Mouse (Mus musculus) forebrain, embryonic 11.5 days (tissue): ENCODE data around the gene Ttll11. TPM values are rescaled to one million over a fixed set of nuclear protein-coding genes. Genes with fewer than 3 reads are reported as not detected.

Source experiments
- ATAC-seq: fragments of 200-750 bp; cut with Nextera tagmentation; replicated peaks from 2 replicates; pipeline ENCODE4 v1.8.0; 2017; ENCODE audit warnings: moderate TSS enrichment; ENCODE audit not compliant: low FRiP score
- DNase-seq: peaks from one replicate; pipeline ENCODE4 v3.0.0-alpha.2; 2017; ENCODE audit warnings: low spot score
- H3K27ac ChIP-seq: fragments of 300-500 bp; sonication (generic); 2 replicates; pipeline ENCODE4 v1.5.1; 2014; ENCODE audit warnings: low read depth, low read length
- H3K27me3 ChIP-seq: fragments of 300-500 bp; sonication (generic); 2 replicates; pipeline ENCODE4 v1.6.1; 2014; ENCODE audit warnings: mild to moderate bottlenecking, low read length, mixed read lengths; ENCODE audit not compliant: control insufficient read depth, insufficient read depth
- H3K36me3 ChIP-seq: fragments of 300-500 bp; sonication (generic); 2 replicates; pipeline ENCODE4 v1.6.1; 2014; ENCODE audit warnings: mild to moderate bottlenecking, low read length, moderate library complexity, mixed read lengths; ENCODE audit not compliant: control insufficient read depth, insufficient read depth
- H3K4me1 ChIP-seq: fragments of 300-500 bp; sonication (generic); replicated peaks from 2 replicates; pipeline ENCODE4 v1.6.1; 2014; ENCODE audit warnings: low read length, mixed read lengths; ENCODE audit not compliant: control insufficient read depth, insufficient read depth
- H3K4me2 ChIP-seq: fragments of 300-500 bp; sonication (generic); 2 replicates; pipeline ENCODE4 v1.6.1; 2014; ENCODE audit warnings: low read depth, mild to moderate bottlenecking, low read length, moderate library complexity, mixed read lengths; ENCODE audit not compliant: severe bottlenecking
- H3K4me3 ChIP-seq: fragments of 300-500 bp; sonication (generic); 2 replicates; pipeline ENCODE4 v1.5.1; 2014; ENCODE audit warnings: low read depth, low read length
- H3K9ac ChIP-seq: fragments of 300-500 bp; sonication (generic); 2 replicates; pipeline ENCODE4 v1.6.1; 2014; ENCODE audit warnings: low read length
- H3K9me3 ChIP-seq: fragments of 300-500 bp; sonication (generic); 2 replicates; pipeline ENCODE4 v1.6.1; 2016; ENCODE audit warnings: low read length, mixed read lengths; ENCODE audit not compliant: control insufficient read depth
- WGBS: fragments of 180-500 bp; shearing (Covaris S2); extraction: QIAGEN DNeasy Blood & Tissue Kit; methylation state at CpG from one replicate; pipeline ENCODE4 v1.1.7; 2014; 5-methylcytosine and 5-hydroxymethylcytosine counted together
- polyA plus RNA-seq: library from polyadenylated mRNA; unstranded; fragments of >200 nt; fragmentation: Nextera tagmentation; extraction: Ambion mirVana; gene quantifications from 2 replicates; pipeline ENCODE4 v1.2.1, GENCODE M21; 2014

Gene Ttll11
- polyA plus RNA-seq, 1 experiment from 2014 or later, result 2.3 TPM

DNA sequence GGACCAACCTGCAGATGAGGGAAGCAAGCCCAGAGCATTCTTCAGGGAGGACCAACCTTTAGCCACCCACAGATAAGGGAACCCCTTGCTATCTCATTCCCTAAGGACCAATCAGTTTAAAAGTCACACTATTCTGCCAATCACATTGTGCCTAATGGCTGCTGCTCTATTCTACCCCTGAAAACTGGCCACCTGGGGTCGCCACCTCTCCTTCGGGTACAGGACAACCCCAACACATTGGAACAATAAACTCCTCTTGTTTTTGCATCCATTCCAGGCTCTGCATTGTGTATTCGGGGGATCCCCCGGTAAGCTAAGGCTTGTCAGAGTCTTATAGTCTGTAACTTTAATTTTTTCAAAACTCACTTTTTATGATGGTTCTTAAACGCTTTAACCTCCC lies 218.3 kb downstream of the Ttll11 start:
- H3K27me3 ChIP-seq, result no peaks in the 10 kb centered on the region

DNA sequence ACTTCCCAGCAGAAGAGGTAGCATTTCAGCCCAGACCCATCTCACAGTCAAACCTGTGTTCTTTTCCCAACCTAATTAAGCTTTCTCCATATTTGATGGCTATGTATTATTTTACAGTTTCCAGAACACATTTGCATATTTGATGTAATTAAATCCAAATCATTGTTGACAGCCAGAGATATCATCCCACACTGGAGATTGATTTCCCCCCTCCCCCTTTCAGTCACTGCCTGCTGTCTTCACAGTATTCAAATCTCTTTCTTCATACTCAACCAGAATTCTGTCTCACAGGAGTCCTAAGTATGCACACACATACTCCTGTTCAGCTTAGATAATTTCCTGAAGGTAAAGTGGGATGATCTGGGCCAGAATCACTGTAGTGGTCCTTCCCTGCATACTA lies 218.8 kb downstream of the Ttll11 start:
- H3K27me3 ChIP-seq, result no peaks in the 10 kb centered on the region
- no peak overlapping the region for H3K9ac ChIP-seq
- no peak overlapping the region for H3K4me2 ChIP-seq
- H3K36me3 ChIP-seq, result no peaks in the 10 kb centered on the region
- no peaks in the 10 kb centered on the region for H3K9me3 ChIP-seq
- no peak overlapping the region for H3K27ac ChIP-seq
- ATAC-seq (no peak), DNase-seq (no peak)
- H3K4me1 ChIP-seq, result no peaks in the 10 kb centered on the region
- no peak overlapping the region for H3K4me3 ChIP-seq

More for the DNA sequence above, 218.3 kb downstream of the Ttll11 start:
- Histone ChIP-seq H3K9me3 (no peaks in the 10 kb centered on the region), H3K9ac (no peak overlapping the region), H3K27ac (no peak overlapping the region), H3K4me2 (no peak overlapping the region), H3K4me1 (no peaks in the 10 kb centered on the region), H3K4me3 (no peak overlapping the region), H3K36me3 (no peaks in the 10 kb centered on the region)
- no peak for ATAC-seq
- WGBS, result 90% methylated on average over 5 of the region's 5 CpGs
- no peak for DNase-seq

DNA sequence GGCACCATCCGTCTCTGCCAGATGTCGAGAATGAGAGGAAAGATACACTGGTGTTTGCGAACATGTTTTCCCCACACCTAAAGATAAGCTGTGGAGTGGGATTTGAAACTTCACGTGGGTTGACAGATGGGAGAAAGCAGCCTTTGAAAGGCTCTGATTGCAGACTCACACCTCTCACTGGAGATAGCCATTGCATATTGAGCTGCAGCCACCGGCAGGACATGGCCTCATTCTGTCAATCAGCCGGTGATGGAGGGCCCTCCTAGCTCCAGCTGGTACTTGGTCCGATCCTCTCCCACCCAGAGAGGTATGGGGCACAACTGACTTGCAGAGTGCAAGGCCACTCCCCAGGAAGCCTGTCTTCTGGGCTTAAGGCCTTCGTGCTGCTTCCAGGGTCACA lies 219.4 kb downstream of the Ttll11 start:
- no peak for DNase-seq
- H3K4me2 ChIP-seq, result no peak overlapping the region
- H3K27me3 ChIP-seq, result no peaks in the 10 kb centered on the region
- H3K27ac ChIP-seq, result no peak overlapping the region
- ATAC-seq, result no peak
- H3K36me3 ChIP-seq, result no peaks in the 10 kb centered on the region
- H3K4me3 ChIP-seq, result no peak overlapping the region
- 74% methylated on average over 8 of the region's 8 CpGs for WGBS
- H3K4me1 ChIP-seq, result no peaks in the 10 kb centered on the region
- H3K9ac ChIP-seq, result no peak overlapping the region
- no peaks in the 10 kb centered on the region for H3K9me3 ChIP-seq

DNA sequence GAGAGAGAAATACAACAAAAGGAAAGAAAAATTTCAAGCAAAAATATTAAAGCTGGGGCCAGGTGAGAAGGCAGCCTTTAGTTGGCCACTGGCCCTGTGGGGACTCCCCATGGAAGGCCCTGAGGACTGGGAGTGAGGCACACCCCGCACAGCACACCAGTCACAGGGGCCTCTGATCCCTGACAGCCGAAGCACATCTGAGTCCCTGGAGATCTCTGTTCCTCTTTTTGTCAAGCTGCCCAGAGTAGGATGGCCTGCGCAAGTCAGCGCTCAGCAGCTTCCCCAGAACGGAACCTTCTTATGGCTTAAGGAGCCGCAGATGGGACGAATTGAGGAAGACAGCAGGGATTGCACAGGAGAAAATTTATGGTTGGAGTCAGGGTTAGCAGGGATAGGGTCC lies 223.2 kb downstream of the Ttll11 start:
- Histone ChIP-seq H3K4me3 (no peak overlapping the region), H3K9me3 (no peaks in the 10 kb centered on the region), H3K36me3 (no peaks in the 10 kb centered on the region), H3K27me3 (no peaks in the 10 kb centered on the region), H3K4me1 (no peaks in the 10 kb centered on the region), H3K9ac (no peak overlapping the region), H3K4me2 (no peak overlapping the region), H3K27ac (no peak overlapping the region)
- ATAC-seq (no peak), DNase-seq (no peak)
- WGBS, result 91% methylated on average over 7 of the region's 7 CpGs

DNA sequence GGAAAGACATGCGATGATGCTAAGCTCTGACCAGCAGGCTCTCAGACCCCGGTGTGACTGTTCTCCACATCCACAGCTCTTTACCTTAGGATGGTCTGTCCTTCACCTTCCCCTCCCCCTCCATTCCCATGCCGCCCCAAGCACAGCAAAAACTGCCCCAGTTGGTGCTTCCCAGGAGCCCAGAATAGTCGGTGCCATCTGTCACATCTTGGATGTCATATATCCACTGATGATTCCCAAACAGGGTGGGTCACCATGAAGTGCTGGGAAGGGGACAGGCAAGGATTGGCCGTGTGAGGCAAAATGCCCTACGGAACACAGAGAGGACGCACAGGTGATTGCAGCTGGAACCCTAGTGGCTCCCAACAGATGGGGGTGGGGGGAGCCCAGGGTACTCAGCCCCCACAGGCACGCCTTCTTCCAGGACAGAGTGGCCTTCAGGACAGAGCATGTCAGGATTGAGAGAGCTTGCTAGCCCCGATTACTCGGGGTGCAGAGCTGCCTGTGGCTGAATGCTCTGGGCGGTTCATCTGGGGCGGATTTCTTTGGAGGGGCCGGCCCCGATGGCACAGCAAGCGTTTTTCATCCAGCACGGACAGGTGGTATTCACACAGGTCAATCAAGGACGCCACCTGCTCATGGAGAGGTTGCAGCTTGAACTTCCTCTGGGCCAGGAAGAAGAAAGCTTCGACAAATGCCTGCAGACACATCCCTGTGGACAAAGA lies 227.8 kb downstream of the Ttll11 start:
- Histone ChIP-seq H3K27ac (no peak overlapping the region), H3K4me1 (no peaks in the 10 kb centered on the region; the same call in 1 of the 2 replicates), H3K4me3 (no peak overlapping the region), H3K27me3 (no peaks in the 10 kb centered on the region), H3K9me3 (no peaks in the 10 kb centered on the region), H3K4me2 (no peak overlapping the region), H3K9ac (no peak overlapping the region), H3K36me3 (no peaks in the 10 kb centered on the region)
- no peak for ATAC-seq
- DNase-seq, result no peak
- WGBS, result 78% methylated on average over 18 of the region's 18 CpGs

DNA sequence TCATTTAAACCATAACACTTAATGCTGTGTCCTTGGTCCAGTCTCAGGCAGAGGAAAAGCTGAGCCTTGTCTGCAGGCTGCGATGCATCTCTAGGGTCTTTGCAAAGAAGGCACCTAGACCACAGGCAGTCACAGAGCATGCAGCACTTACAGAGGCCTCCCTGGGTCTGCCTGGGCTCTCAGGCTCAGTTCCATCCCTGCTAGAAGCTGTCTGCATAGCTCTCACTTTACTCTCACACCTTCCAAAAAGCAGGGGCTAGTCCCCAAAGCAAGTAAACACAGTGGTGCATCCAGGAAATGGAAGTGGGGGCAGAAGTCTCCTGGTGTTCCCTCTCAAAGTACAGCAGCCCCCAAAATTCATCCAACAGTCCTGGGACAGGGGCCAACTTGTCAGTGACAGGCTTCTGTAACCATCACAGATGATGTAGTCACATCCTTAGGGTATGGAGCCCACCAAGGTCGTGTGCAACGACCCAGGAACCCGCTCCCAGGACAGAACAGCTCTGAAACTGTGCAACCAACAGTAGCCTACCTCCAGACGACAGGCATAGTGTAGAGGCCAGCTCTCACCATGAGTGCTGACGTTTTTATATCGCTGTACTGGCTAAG lies 229.1 kb downstream of the Ttll11 start:
- H3K9ac ChIP-seq, result no peak overlapping the region
- H3K9me3 ChIP-seq, result no peaks in the 10 kb centered on the region
- no peaks in the 10 kb centered on the region for H3K27me3 ChIP-seq
- ATAC-seq, result no peak
- no peak for DNase-seq
- no peaks in the 10 kb centered on the region for H3K36me3 ChIP-seq
- no peak overlapping the region for H3K4me3 ChIP-seq
- no peak overlapping the region for H3K4me2 ChIP-seq
- no peak overlapping the region for H3K27ac ChIP-seq
- H3K4me1 ChIP-seq, result no peaks in the 10 kb centered on the region; the same call in 1 of the 2 replicates
- WGBS, result 78% methylated on average over 7 of the region's 7 CpGs

DNA sequence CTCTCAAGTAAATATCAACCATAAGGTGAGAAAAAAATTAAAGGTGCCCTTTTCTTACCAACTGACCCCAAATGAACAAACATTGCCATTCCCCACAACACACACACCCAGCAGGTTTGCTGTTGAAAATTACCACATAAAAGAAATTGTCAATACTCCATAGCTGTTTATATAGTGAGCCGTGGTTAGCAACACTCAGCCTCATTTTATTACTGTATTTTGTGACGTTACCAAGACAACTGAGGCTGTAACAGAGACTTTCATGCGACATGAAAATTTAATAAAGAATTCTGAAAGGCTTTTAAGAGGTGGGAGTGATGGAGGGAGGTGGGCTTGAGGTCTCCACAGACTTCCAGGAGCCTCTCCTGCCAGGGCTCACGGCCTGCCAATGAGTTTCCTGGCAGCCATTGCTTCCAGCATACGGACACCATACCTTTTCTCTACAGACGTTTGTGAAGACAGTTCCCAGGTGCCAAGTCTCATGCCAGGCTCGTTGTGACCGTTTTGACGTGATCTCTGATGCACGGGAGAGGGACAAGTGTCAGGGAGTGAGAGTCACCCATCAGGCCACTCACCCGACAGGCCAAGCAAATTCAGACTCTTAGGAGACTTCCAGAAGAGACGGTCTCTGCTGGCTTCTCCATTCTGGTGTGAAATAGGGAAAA lies 232.2 kb downstream of the Ttll11 start:
- H3K4me2 ChIP-seq, result no peak overlapping the region
- WGBS, result 82% methylated on average over 12 of the region's 12 CpGs
- ATAC-seq (no peak), DNase-seq (no peak)
- no peaks in the 10 kb centered on the region for H3K9me3 ChIP-seq
- no peak overlapping the region for H3K4me3 ChIP-seq
- H3K4me1 ChIP-seq, result no peaks in the 10 kb centered on the region; the same call in 1 of the 2 replicates
- no peaks in the 10 kb centered on the region for H3K36me3 ChIP-seq
- H3K27me3 ChIP-seq, result no peaks in the 10 kb centered on the region
- no peak overlapping the region for H3K27ac ChIP-seq
- no peak overlapping the region for H3K9ac ChIP-seq

DNA sequence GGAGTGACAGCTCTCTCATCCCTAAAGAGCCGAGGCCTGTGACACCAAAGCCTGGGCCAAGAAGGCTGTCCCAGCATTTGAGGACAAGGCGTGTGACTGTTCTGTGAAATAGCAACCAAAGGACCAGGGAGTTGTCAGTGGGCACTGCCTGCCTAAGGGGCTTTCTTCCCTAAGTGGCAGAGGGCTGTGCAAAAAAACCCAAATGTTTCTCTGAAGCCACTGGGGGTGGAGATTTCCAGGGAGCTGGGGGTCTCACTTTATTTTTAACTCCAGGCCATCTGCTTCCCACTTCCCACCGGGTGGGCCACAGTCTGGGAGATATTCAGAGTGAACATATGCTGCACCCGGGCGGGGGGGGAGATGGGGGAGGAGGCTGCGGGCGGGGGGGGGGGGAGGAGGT lies 233.1 kb downstream of the Ttll11 start:
- ATAC-seq (no peak), DNase-seq (no peak)
- Histone ChIP-seq H3K9ac (no peak overlapping the region), H3K4me1 (no peaks in the 10 kb centered on the region; the same call in 1 of the 2 replicates), H3K9me3 (no peaks in the 10 kb centered on the region), H3K36me3 (no peaks in the 10 kb centered on the region), H3K27me3 (no peaks in the 10 kb centered on the region), H3K27ac (no peak overlapping the region), H3K4me3 (no peak overlapping the region), H3K4me2 (no peak overlapping the region)
- WGBS, result 69% methylated on average over 5 of the region's 7 CpGs
